Mouse (Mus musculus): Measurements from ENCODE around the gene Antxr1.

Antxr1 gene

DNA sequence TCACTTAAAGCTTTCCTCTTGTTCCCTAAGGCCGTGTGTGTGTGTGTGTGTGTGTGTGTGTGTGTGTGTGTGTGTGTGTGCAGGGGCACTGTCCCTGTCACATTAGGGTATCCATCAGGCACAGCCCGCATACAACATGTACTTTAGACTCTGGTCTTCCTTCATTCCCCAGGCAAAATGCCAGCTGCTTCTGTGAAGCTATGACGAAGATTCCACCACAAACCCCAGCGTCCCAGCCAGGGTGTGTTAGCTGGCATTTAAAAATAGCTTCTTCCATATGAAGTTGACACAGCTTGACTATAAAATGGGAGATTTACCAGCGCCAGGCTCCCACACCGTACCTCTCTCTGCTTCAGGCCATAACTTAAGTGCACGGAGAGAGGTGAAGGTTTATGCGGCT, 152.5 kb downstream of the Antxr1 start:
- peak; percentile 71 for DNase-seq

DNA sequence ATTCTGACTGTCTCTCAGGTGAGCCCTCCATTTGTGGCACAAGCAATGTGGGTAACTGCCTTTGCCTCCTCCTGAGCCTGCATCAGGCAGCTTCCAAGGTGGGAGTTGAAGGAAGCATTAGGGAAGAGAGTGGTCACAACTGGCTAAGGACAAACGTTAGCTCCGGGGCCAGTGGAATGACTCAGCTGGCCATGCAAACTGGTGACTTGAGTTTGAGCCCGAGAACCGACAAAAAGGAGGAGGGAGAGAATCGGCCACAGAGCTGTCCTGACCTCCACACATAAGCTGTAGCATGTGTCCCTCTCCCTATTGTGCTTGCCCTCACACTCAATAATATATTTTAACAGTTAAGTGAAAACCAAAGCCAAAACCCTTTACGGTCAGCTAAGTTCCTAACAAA, 152.9 kb downstream of the Antxr1 start:
- no peak for DNase-seq

DNA sequence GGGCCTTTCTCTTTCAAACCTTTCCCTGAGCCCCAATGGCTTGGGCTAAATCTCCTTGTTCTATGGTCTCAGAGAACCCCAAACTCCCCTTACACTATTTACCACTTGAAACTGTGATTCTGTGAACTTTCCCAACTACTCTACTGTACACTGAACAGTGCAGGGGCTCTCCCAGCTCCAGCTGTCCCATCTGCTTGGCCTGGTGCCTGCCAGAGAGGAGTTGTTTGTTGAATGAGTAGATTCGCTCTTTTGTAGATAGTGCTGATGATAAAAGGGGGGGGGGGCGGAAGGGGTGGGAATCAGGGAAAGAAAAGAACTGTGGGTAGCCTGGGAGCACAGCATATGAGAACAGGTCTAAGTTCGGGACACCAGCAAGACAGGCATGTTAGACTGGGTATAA, 164.2 kb downstream of the Antxr1 start:
- DNase-seq: no peak

GRCm38 (mm10) chr6:87170875-87171274, 164.7 kb downstream of the Antxr1 start:
- DNase-seq: no peak

- DNase-seq: no peak
These were observed 165.3 kb downstream of the Antxr1 start for GRCm38 (mm10) chr6:87170277-87170676.

DNA sequence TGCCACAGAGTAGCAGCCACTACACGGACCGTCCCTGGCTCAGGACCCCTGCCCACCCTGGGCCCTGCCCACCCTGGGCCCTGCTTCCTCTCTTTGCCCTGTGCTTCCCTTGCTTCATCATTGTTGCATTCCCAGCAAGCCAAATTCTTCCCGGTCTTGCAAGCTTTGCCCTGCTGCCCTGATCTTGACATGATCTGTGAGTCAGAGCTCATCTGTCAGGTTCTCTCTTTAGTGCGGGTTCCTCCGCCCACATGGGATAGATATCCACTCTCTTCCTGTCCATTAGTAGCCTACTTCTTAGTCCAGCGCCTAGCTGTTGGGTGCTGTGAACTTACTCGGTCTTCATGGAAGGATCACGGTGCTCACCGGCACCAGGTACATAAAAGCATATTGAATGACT, 167.6 kb downstream of the Antxr1 start:
- no peak for DNase-seq

DNA sequence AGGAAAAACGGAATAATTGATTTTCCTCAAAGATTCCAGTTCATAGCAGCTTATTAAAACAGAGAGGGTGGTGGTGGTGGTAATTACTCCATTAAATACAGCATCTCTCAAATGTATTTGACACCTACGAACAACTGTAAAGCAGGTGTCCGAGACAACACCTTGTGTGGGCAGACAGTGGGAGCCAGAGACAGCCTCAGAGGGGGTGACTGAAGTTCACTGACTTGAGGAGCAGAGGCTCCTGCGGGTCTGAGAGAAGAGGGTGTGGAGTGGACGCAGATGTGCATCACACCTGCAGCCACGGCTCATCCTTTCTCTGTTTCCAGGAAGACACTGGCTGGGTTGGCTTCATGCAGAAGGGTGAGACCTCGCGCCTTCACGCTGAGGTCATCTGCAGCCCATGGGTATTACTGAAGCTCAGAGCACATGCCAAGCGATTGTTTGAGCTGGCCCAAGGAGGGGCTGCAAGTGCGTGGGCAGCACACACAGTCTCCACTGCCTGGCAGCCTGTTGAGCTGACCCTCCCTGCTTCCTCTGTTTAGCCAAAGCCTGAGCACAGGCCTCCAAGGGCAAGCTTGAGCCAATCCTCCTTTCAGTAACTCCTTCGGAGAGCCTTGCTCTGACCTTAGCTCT, 168.8 kb downstream of the Antxr1 start:
- no peak for DNase-seq

- no peak for DNase-seq
These were observed 169.9 kb downstream of the Antxr1 start for GRCm38 (mm10) chr6:87165536-87166311.

- peak; percentile 16 for DNase-seq
These were observed 174.0 kb downstream of the Antxr1 start for GRCm38 (mm10) chr6:87161391-87162263.

GRCm38 (mm10) chr6:87160196-87160595, 175.4 kb downstream of the Antxr1 start:
- DNase-seq: no peak

GRCm38 (mm10) chr6:87158062-87158623, 177.5 kb downstream of the Antxr1 start:
- no peak for DNase-seq

- no peak for DNase-seq
These were observed 181.8 kb downstream of the Antxr1 start for GRCm38 (mm10) chr6:87153836-87154235.

DNA sequence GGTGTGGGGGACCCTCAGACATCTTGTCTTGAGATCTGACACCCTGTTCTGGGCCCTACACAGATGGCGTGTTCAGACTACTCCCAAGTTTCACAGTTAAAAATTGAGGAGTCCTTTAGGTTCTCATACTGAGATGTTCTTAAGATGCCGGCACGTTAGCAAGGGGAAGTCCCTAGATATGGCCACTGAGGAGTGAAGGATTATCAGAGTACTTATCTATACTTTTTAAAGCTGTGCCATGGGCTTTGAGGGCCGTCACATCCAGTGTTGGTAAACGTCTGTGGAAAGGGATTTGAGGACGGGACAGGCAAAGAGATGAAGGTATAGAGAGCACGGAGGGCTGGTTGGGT, 182.4 kb downstream of the Antxr1 start:
- no peak for DNase-seq

DNA sequence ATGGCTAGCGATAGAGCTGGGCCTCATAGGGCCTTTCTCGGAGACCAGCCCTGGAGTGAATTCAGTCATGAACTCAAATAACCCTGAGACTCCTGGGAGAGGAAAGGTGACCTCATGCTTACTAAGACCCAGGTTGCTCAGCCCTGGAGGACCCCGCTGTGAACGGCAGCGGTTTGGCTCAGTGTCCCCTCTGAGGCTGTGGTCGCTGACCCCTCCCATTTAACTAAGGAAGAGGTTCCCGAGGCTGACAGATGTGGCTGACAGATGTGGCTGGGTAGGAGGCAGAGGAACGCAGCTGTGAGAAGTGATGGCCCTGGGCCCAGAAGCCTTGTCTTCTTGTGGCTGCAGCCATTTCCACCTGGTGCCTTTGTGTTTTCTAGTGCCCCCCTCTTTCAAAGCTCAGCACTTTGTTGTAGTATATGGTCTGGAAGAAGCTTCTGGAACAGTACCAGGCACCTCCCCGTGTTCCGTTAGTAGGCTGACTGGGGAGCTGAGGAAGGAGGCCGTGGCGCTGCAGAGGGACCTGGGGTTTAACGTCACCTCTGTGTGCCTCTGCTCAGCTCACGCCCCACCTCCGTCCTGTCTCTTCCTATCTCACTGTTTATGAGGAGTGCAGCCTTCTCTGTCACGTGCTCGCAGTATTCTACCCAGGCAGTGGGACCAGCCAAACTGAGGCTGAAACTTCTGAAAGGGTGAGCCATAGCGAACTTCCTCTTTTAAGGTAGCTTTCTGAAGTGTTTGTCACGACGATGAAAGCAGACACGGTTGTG, 183.0 kb downstream of the Antxr1 start:
- DNase-seq: no peak

- DNase-seq: no peak
These were observed 184.2 kb downstream of the Antxr1 start for GRCm38 (mm10) chr6:87151427-87151826.

GRCm38 (mm10) chr6:87150471-87150870, 185.2 kb downstream of the Antxr1 start:
- no peak for DNase-seq

DNA sequence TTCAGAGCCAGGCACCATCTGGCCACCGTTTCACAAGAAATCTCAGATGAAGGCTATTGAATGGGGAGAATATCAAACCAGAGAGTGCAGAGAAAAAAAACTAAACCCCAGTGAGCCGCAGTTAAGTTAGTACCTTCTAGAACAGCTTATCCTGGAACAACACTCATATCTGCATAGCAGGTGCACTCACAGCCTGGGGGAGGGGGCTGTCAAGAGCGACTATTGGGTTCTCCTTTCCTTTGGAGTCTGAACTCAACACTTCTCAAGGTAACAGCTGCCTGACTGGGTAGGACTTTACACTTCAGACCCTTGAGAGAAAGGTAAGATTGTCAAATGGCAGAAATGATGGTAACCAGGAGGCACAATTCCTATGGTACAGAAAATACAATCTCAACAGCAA, 187.7 kb downstream of the Antxr1 start:
- no peak for DNase-seq

DNA sequence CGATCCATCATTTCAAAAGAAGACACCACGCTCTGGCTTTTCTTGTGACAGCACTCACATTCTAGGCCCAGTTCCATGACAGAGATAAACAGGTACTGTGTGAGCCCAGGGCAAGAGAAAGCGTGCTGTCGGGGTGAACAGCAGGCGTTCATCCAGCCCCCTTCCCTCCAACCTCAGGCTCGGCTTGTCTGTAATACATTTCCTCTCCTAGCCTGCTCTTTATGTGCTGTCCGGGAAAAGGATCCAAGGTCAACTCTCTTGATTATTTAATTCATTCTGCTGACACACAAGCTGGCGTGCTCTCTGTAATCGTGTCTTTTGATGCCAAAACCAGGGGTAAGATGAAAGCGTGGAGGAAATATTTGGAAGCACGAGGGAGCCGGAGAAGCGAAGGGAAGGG, 192.0 kb downstream of the Antxr1 start:
- DNase-seq: no peak

DNA sequence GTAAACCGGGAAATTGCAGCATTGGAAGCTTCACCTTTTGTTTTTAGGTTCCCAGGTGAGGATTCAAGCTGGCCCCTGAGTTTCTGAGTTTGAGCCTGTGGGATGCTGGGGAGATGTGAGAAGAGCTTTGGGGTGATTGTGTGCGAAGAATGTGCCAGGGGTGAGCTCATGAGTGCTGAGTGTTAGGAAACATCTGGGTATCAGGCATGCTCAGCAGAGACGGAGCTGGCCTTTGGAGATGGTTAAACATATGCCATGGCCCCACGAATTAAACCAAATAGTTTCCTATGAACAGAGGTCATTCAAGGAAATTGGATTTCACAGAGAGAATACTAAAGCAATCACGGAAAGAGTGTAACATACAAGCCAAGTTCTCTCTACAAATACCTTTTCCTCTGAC, 193.4 kb downstream of the Antxr1 start:
- no peak for DNase-seq

DNA sequence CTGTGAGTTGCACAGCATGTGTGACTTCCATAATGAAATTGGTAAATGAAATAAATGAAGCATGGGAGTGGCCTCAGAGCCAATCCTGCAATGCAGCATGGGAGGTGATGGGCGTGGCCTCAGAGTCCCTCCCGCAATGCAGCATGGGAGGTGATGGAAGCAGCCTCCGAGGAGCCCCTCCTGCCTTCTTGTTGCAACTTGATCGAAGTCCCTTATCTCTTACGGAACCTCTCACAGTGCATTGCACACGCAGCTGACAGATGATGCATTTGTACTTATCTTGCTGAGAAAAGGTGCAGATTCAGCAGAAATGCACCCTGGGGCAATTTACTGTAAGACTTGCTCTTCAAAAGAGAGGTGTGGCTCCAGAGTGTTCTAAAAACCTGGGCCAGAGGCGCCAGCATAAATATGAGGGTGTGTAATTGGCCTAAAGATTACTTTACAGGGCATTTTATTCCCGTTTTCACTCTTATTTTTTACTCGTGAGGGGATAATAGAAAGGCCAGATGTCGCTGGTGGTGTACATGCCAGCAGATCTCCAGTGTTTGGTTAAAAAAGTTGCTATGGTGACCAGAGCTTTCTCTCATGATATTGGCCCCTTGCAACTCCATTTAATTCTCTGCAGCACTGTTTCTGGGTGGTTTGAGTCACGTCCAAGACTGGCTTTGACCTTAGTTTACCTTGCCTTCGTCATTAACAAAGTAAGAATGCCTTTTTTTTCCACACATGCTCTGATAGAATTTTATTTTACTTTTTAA, 195.6 kb downstream of the Antxr1 start:
- no peak for DNase-seq

- no peak for DNase-seq
These were observed 197.1 kb downstream of the Antxr1 start for GRCm38 (mm10) chr6:87138479-87138878.
